Mouse (Mus musculus) neural tube, embryonic 11.5 days (tissue): ENCODE measurements at regions not wholly inside any gene's neighbourhood (a gene's known extent, or its start where the extent isn't known, plus 50 kb on each side); places are given as distances from the start of the nearest gene placed in this dataset.
A peak's percentile ranks its signal among the peaks of the same experiment; 100 is the strongest.

Experiments used
- ATAC-seq: fragments of 200-750 bp; cut with Nextera tagmentation; 2 replicates; pipeline ENCODE4 v1.8.0; 2017; ENCODE audit warnings: moderate number of reproducible peaks, mild to moderate bottlenecking, moderate TSS enrichment, moderate library complexity; ENCODE audit not compliant: insufficient read depth, low FRiP score, low TSS enrichment
- DNase-seq: peaks from one replicate; pipeline ENCODE4 v3.0.0-alpha.2; 2015; ENCODE audit warnings: low spot score
- H3K27ac ChIP-seq: fragments of 300-500 bp; sonication (generic); 2 replicates; pipeline ENCODE4 v1.5.1; 2014; ENCODE audit warnings: low read depth, mild to moderate bottlenecking, low read length
- H3K27me3 ChIP-seq: fragments of 300-500 bp; sonication (generic); 2 replicates; pipeline ENCODE4 v1.6.1; 2014; ENCODE audit warnings: mild to moderate bottlenecking, low read length, mixed read lengths; ENCODE audit not compliant: control insufficient read depth, insufficient read depth
- H3K36me3 ChIP-seq: fragments of 300-500 bp; sonication (generic); 2 replicates; pipeline ENCODE4 v1.6.1; 2014; ENCODE audit warnings: mild to moderate bottlenecking, low read length, moderate library complexity, mixed read lengths; ENCODE audit not compliant: control insufficient read depth, insufficient read depth
- H3K4me1 ChIP-seq: fragments of 300-500 bp; sonication (generic); 2 replicates; pipeline ENCODE4 v1.6.1; 2014; ENCODE audit warnings: low read length, mixed read lengths; ENCODE audit not compliant: control insufficient read depth, insufficient read depth
- H3K4me2 ChIP-seq: fragments of 300-500 bp; sonication (generic); 2 replicates; pipeline ENCODE4 v1.6.1; 2014; ENCODE audit warnings: low read depth, mild to moderate bottlenecking, moderate library complexity
- H3K4me3 ChIP-seq: fragments of 300-500 bp; sonication (generic); 2 replicates; pipeline ENCODE4 v1.5.1; 2014; ENCODE audit warnings: low read depth, low read length
- H3K9ac ChIP-seq: fragments of 300-500 bp; sonication (generic); 2 replicates; pipeline ENCODE4 v1.6.1; 2014; ENCODE audit warnings: mild to moderate bottlenecking, low read length
- H3K9me3 ChIP-seq: fragments of 300-500 bp; sonication (generic); 2 replicates; pipeline ENCODE4 v1.6.1; 2016; ENCODE audit warnings: low read length; ENCODE audit not compliant: control insufficient read depth
- WGBS: fragments of 180-500 bp; shearing (Covaris S2); extraction: QIAGEN DNeasy Blood & Tissue Kit; methylation state at CpG from one replicate; pipeline ENCODE4 v1.1.7; 2014; 5-methylcytosine and 5-hydroxymethylcytosine counted together

GRCm38 (mm10) chr10:111739471-111740138 lies 232.9 kb upstream of the Krr1 start:
- WGBS = 23% methylated on average over 5 of the region's 5 CpGs
- Histone ChIP-seq H3K27me3 (no peaks in the 10 kb centered on the region), H3K4me1 (0 out of 2 replicates have a peak, but pooled peaks cover 2% of the 10 kb centered on the region), H3K27ac (no peak overlapping the region), H3K36me3 (no peaks in the 10 kb centered on the region), H3K9ac (no peak overlapping the region), H3K9me3 (no peaks in the 10 kb centered on the region), H3K4me3 (no peak overlapping the region), H3K4me2 (no peak overlapping the region)
- DNase-seq = no peak
- ATAC-seq = no peak

GRCm38 (mm10) chr10:111740586-111741265 lies 231.7 kb upstream of the Krr1 start:
- WGBS = 64% methylated on average over 9 of the region's 9 CpGs
- ATAC-seq (no peak), DNase-seq (no peak)
- no peak overlapping the region for H3K9ac ChIP-seq
- H3K36me3 ChIP-seq = no peaks in the 10 kb centered on the region
- no peak overlapping the region for H3K4me2 ChIP-seq
- H3K4me1 ChIP-seq = 0 out of 2 replicates have a peak, but pooled peaks cover 2% of the 10 kb centered on the region
- no peaks in the 10 kb centered on the region for H3K9me3 ChIP-seq
- no peak overlapping the region for H3K4me3 ChIP-seq
- H3K27ac ChIP-seq = no peak overlapping the region
- no peaks in the 10 kb centered on the region for H3K27me3 ChIP-seq

- Histone ChIP-seq H3K27ac (no peak overlapping the region), H3K9ac (no peak overlapping the region), H3K27me3 (no peaks in the 10 kb centered on the region), H3K4me1 (0 out of 2 replicates have a peak, but pooled peaks cover 2% of the 10 kb centered on the region), H3K36me3 (no peaks in the 10 kb centered on the region), H3K4me2 (no peak overlapping the region), H3K9me3 (no peaks in the 10 kb centered on the region), H3K4me3 (no peak overlapping the region)
- 72% methylated on average over 5 of the region's 5 CpGs for WGBS
- ATAC-seq (no peak; the same call in 1 of the 2 replicates), DNase-seq (no peak)
Measured at GRCm38 (mm10) chr10:111741301-111741945, 231.0 kb upstream of the Krr1 start.

- DNase-seq (peak; percentile 55), ATAC-seq (no peak)
- H3K4me2 ChIP-seq = no peak overlapping the region
- whole genome bisulfite sequencing = 36% methylated on average over 9 of the region's 9 CpGs
- no peaks in the 10 kb centered on the region for H3K9me3 ChIP-seq
- H3K4me1 ChIP-seq = 0 out of 2 replicates have a peak, but pooled peaks cover 2% of the 10 kb centered on the region
- no peaks in the 10 kb centered on the region for H3K36me3 ChIP-seq
- H3K27ac ChIP-seq = no peak overlapping the region
- no peak overlapping the region for H3K4me3 ChIP-seq
- no peaks in the 10 kb centered on the region for H3K27me3 ChIP-seq
- H3K9ac ChIP-seq = no peak overlapping the region; the same call in 1 of the 2 replicates
Measured at GRCm38 (mm10) chr10:111743291-111743690, 229.2 kb upstream of the Krr1 start.

GRCm38 (mm10) chr10:111745116-111745515 lies 227.3 kb upstream of the Krr1 start:
- Histone ChIP-seq H3K4me3 (no peak overlapping the region), H3K4me2 (no peak overlapping the region), H3K27ac (no peak overlapping the region), H3K4me1 (no peaks in the 10 kb centered on the region), H3K27me3 (no peaks in the 10 kb centered on the region), H3K9ac (no peak overlapping the region), H3K9me3 (no peaks in the 10 kb centered on the region), H3K36me3 (no peaks in the 10 kb centered on the region)
- DNase-seq = no peak
- ATAC-seq = no peak
- 86% methylated on average over 3 of the region's 3 CpGs for WGBS

GRCm38 (mm10) chr10:111746067-111746878 lies 226.2 kb upstream of the Krr1 start:
- DNase-seq = no peak
- H3K4me1 ChIP-seq = no peaks in the 10 kb centered on the region
- no peaks in the 10 kb centered on the region for H3K9me3 ChIP-seq
- no peaks in the 10 kb centered on the region for H3K27me3 ChIP-seq
- H3K36me3 ChIP-seq = no peaks in the 10 kb centered on the region
- no peak overlapping the region for H3K27ac ChIP-seq
- no peak overlapping the region for H3K4me2 ChIP-seq
- ATAC-seq = no peak
- H3K9ac ChIP-seq = no peak overlapping the region
- no peak overlapping the region for H3K4me3 ChIP-seq
- 74% methylated on average over 12 of the region's 12 CpGs for WGBS

GRCm38 (mm10) chr10:111746879-111747477 lies 225.5 kb upstream of the Krr1 start:
- DNase-seq (no peak), ATAC-seq (no peak)
- Histone ChIP-seq H3K4me3 (no peak overlapping the region), H3K9me3 (no peaks in the 10 kb centered on the region), H3K36me3 (no peaks in the 10 kb centered on the region), H3K4me2 (no peak overlapping the region), H3K9ac (no peak overlapping the region), H3K4me1 (no peaks in the 10 kb centered on the region), H3K27me3 (no peaks in the 10 kb centered on the region), H3K27ac (no peak overlapping the region)
- WGBS = 87% methylated on average over 6 of the region's 6 CpGs

GRCm38 (mm10) chr10:111748482-111748881 lies 224.0 kb upstream of the Krr1 start:
- no peak for ATAC-seq
- no peaks in the 10 kb centered on the region for H3K4me1 ChIP-seq

More at GRCm38 (mm10) chr10:111748482-111748881, 224.0 kb upstream of the Krr1 start:
- no peaks in the 10 kb centered on the region for H3K36me3 ChIP-seq
- no peak overlapping the region for H3K9ac ChIP-seq
- WGBS = 60% methylated on average over 3 of the region's 3 CpGs
- H3K4me3 ChIP-seq = no peak overlapping the region
- no peak overlapping the region for H3K27ac ChIP-seq
- H3K27me3 ChIP-seq = no peaks in the 10 kb centered on the region
- H3K4me2 ChIP-seq = no peak overlapping the region
- DNase-seq = no peak
- no peaks in the 10 kb centered on the region for H3K9me3 ChIP-seq
